Mouse (Mus musculus) stomach, embryonic 16.5 days (tissue): ENCODE data around the gene Myo18b. TPM values are rescaled to one million over a fixed set of nuclear protein-coding genes. Genes with fewer than 3 reads are reported as not detected.

Experiments used
- ATAC-seq: fragments of 200-750 bp; cut with Nextera tagmentation; 2 replicates; pipeline ENCODE4 v1.8.0; 2017; ENCODE audit warnings: moderate number of reproducible peaks, moderate TSS enrichment; ENCODE audit not compliant: insufficient read depth, low FRiP score
- H3K27ac ChIP-seq: fragments of 300-500 bp; sonication (generic); 2 replicates; pipeline ENCODE4 v1.5.1; 2014; ENCODE audit warnings: low read length
- H3K27me3 ChIP-seq: fragments of 300-500 bp; sonication (generic); 2 replicates; pipeline ENCODE4 v1.6.1; 2014; ENCODE audit warnings: low read length, control low read depth, mixed read lengths; ENCODE audit not compliant: control insufficient read depth, insufficient read depth
- H3K36me3 ChIP-seq: fragments of 300-500 bp; sonication (generic); 2 replicates; pipeline ENCODE4 v1.6.1; 2014; ENCODE audit warnings: low read length; ENCODE audit not compliant: control insufficient read depth, insufficient read depth
- H3K4me1 ChIP-seq: fragments of 300-500 bp; sonication (generic); 2 replicates; pipeline ENCODE4 v1.6.1; 2014; ENCODE audit warnings: low read length, control low read depth, mixed read lengths; ENCODE audit not compliant: control insufficient read depth, insufficient read depth
- H3K4me2 ChIP-seq: fragments of 300-500 bp; sonication (generic); 2 replicates; pipeline ENCODE4 v1.6.1; 2014; ENCODE audit warnings: low read depth, low read length, mixed read lengths
- H3K4me3 ChIP-seq: fragments of 300-500 bp; sonication (generic); replicated peaks from 2 replicates; pipeline ENCODE4 v1.5.1; 2014; ENCODE audit warnings: mild to moderate bottlenecking, low read length
- H3K9ac ChIP-seq: fragments of 300-500 bp; sonication (generic); 2 replicates; pipeline ENCODE4 v1.6.1; 2014; ENCODE audit warnings: low read length
- H3K9me3 ChIP-seq: fragments of 300-500 bp; sonication (generic); replicated peaks from 2 replicates; pipeline ENCODE4 v1.6.1; 2016; ENCODE audit warnings: low read length, control low read depth; ENCODE audit not compliant: control insufficient read depth
- WGBS: fragments of 180-500 bp; shearing (Covaris S2); extraction: QIAGEN DNeasy Blood & Tissue Kit; methylation state at CpG from one replicate; pipeline ENCODE4 v1.1.7; 2014; 5-methylcytosine and 5-hydroxymethylcytosine counted together
- polyA plus RNA-seq: library from polyadenylated mRNA; unstranded; fragments of >200 nt; fragmentation: Nextera tagmentation; extraction: Ambion mirVana; gene quantifications from 2 replicates; pipeline ENCODE4 v1.2.1, GENCODE M21; 2015

Gene Myo18b
- polyA plus RNA-seq, 1 experiment from 2014 or later: 2.1 TPM

GRCm38 (mm10) chr5:112646871-112647270 lies 249.3 kb downstream of the Myo18b start:
- H3K36me3 ChIP-seq: no peaks in the 10 kb centered on the region
- 89% methylated on average over 2 of the region's 2 CpGs for WGBS
- no peak overlapping the region for H3K27ac ChIP-seq
- no peak overlapping the region for H3K9ac ChIP-seq
- no peak overlapping the region for H3K4me2 ChIP-seq
- no peaks in the 10 kb centered on the region for H3K4me1 ChIP-seq
- H3K27me3 ChIP-seq: no peaks in the 10 kb centered on the region
- no peaks in the 10 kb centered on the region for H3K9me3 ChIP-seq
- no peak overlapping the region for H3K4me3 ChIP-seq
- no peak for ATAC-seq

- H3K9me3 ChIP-seq: no peaks in the 10 kb centered on the region
- H3K27ac ChIP-seq: no peak overlapping the region
- no peaks in the 10 kb centered on the region for H3K4me1 ChIP-seq
- H3K27me3 ChIP-seq: no peaks in the 10 kb centered on the region
- H3K4me3 ChIP-seq: no peak overlapping the region
- H3K36me3 ChIP-seq: no peaks in the 10 kb centered on the region
- no peak overlapping the region for H3K9ac ChIP-seq
- no peak for ATAC-seq
- no peak overlapping the region for H3K4me2 ChIP-seq
- 78% methylated on average over 2 of the region's 2 CpGs for WGBS
These were observed 250.6 kb downstream of the Myo18b start for GRCm38 (mm10) chr5:112645535-112645934.

GRCm38 (mm10) chr5:112643533-112644272 lies 252.5 kb downstream of the Myo18b start:
- Histone ChIP-seq H3K36me3 (no peaks in the 10 kb centered on the region), H3K4me1 (no peaks in the 10 kb centered on the region), H3K27ac (no peak overlapping the region), H3K9me3 (no peaks in the 10 kb centered on the region), H3K4me2 (no peak overlapping the region), H3K27me3 (no peaks in the 10 kb centered on the region), H3K4me3 (no peak overlapping the region), H3K9ac (no peak overlapping the region)
- WGBS: 46% methylated on average over 20 of the region's 20 CpGs
- no peak for ATAC-seq

GRCm38 (mm10) chr5:112642731-112643130 lies 253.4 kb downstream of the Myo18b start:
- Histone ChIP-seq H3K9ac (no peak overlapping the region), H3K4me1 (no peaks in the 10 kb centered on the region), H3K36me3 (no peaks in the 10 kb centered on the region), H3K27me3 (no peaks in the 10 kb centered on the region), H3K27ac (no peak overlapping the region), H3K4me3 (no peak overlapping the region), H3K9me3 (no peaks in the 10 kb centered on the region), H3K4me2 (no peak overlapping the region)
- WGBS: 62% methylated on average over 10 of the region's 10 CpGs
- no peak for ATAC-seq

GRCm38 (mm10) chr5:112641770-112642169 lies 254.4 kb downstream of the Myo18b start:
- Histone ChIP-seq H3K4me3 (no peak overlapping the region), H3K4me2 (no peak overlapping the region), H3K9ac (no peak overlapping the region), H3K36me3 (no peaks in the 10 kb centered on the region), H3K27me3 (no peaks in the 10 kb centered on the region), H3K9me3 (no peaks in the 10 kb centered on the region), H3K27ac (no peak overlapping the region), H3K4me1 (no peaks in the 10 kb centered on the region)
- no peak for ATAC-seq

GRCm38 (mm10) chr5:112641131-112641530 lies 255.0 kb downstream of the Myo18b start:
- WGBS: 21% methylated on average over 20 of the region's 20 CpGs
- no peaks in the 10 kb centered on the region for H3K36me3 ChIP-seq
- H3K9me3 ChIP-seq: no peaks in the 10 kb centered on the region
- no peaks in the 10 kb centered on the region for H3K4me1 ChIP-seq
- H3K27ac ChIP-seq: no peak overlapping the region
- no peak for ATAC-seq
- no peak overlapping the region for H3K9ac ChIP-seq
- no peaks in the 10 kb centered on the region for H3K27me3 ChIP-seq
- 0 out of 2 replicates have a peak overlapping the region, but pooled peaks have one; percentile 9 for H3K4me2 ChIP-seq
- H3K4me3 ChIP-seq: no peak overlapping the region

- no peaks in the 10 kb centered on the region for H3K9me3 ChIP-seq
- ATAC-seq: peak; percentile 53
- no peaks in the 10 kb centered on the region for H3K36me3 ChIP-seq
- 23% methylated on average over 13 of the region's 13 CpGs for WGBS
- no peaks in the 10 kb centered on the region for H3K27me3 ChIP-seq
- no peak overlapping the region for H3K9ac ChIP-seq
- H3K4me3 ChIP-seq: no peak overlapping the region
- H3K4me2 ChIP-seq: 0 out of 2 replicates have a peak overlapping the region, but pooled peaks have one; percentile 9
- no peak overlapping the region for H3K27ac ChIP-seq
- H3K4me1 ChIP-seq: no peaks in the 10 kb centered on the region
These were observed 255.5 kb downstream of the Myo18b start for GRCm38 (mm10) chr5:112640651-112641050.

Other genes starting within 250 kb of the Myo18b start
- gene Grk3, start 119.4 kb upstream of the Myo18b start, polyA plus RNA-seq: 14.9 and 15.8 TPM in 2 replicates
- gene Crybb2, start 173.8 kb upstream of the Myo18b start, polyA plus RNA-seq: not detected in 2 replicates
- gene Crybb3, start 185.2 kb upstream of the Myo18b start, polyA plus RNA-seq: 0.85 and 1.2 TPM in 2 replicates